Mouse (Mus musculus): ENCODE results near the gene Gucy2c. TPM values are rescaled to one million over a fixed set of nuclear protein-coding genes. Genes with fewer than 3 reads are reported as not detected.

The Gucy2c gene
- polyA plus RNA-seq, 2 experiments = 0.06 to 0.11 TPM

DNA sequence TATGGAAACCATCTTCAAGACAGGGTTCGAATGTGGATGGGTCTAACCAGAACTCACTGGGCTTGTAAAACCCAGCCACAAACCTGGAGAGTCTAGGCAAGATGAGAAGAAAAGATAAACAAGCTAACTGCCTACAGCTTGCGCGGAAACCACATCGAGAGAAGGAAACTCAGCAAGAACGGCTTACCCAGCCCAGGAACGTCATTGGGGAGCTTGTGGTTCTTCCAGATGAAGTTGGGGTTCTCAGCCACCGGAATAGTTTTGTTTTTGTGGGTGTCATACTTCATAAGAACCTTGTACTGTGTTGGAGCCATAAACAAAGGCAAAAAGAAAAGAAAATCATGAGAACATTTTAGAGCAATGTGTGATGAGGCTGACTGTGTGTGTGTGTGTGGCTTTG lies 37.8 kb downstream of the Gucy2c start:
- no peaks in the 10 kb centered on the region for H3K36me3 ChIP-seq (replicated peaks; ENCODE audit: control insufficient read depth, insufficient read depth, low read depth)
- no peak for DNase-seq (ENCODE audit: low read depth in 3 of 3, low spot score in 3 of 3)
- H3K27me3 ChIP-seq (ENCODE audit: control insufficient read depth, insufficient read depth, low read length) = no peaks in the 10 kb centered on the region
- H3K9ac ChIP-seq (replicated peaks) = no peak overlapping the region
- no peak overlapping the region for H3K4me2 ChIP-seq (ENCODE audit: low read depth)
- no peak for ATAC-seq (ENCODE audit: insufficient read depth)
- WGBS (ENCODE audit: insufficient replicate concordance) = 10% methylated on average over 7 of the region's 7 CpGs
- no peak for TF ChIP-seq EP300 (IDR thresholded peaks at IDR 0.05; ENCODE audit: low read depth)
- no peak for TF ChIP-seq CTCF (IDR thresholded peaks at IDR 0.05; ENCODE audit: low read depth)
- H3K27ac ChIP-seq = no peak overlapping the region
- H3K4me1 ChIP-seq (replicated peaks; ENCODE audit: control insufficient read depth in 2 of 2, insufficient read depth in 2 of 2, low read length in 1 of 2) = peaks cover 0 to 4% of the 10 kb centered on the region in 2 experiments; a peak in 1 of 4 replicates
- H3K9me3 ChIP-seq (ENCODE audit: control insufficient read depth, low read length) = no peaks in the 10 kb centered on the region
- no peak overlapping the region for H3K4me3 ChIP-seq (ENCODE audit: insufficient read depth in 1 of 2, low read depth in 2 of 2, low read length in 2 of 2)

DNA sequence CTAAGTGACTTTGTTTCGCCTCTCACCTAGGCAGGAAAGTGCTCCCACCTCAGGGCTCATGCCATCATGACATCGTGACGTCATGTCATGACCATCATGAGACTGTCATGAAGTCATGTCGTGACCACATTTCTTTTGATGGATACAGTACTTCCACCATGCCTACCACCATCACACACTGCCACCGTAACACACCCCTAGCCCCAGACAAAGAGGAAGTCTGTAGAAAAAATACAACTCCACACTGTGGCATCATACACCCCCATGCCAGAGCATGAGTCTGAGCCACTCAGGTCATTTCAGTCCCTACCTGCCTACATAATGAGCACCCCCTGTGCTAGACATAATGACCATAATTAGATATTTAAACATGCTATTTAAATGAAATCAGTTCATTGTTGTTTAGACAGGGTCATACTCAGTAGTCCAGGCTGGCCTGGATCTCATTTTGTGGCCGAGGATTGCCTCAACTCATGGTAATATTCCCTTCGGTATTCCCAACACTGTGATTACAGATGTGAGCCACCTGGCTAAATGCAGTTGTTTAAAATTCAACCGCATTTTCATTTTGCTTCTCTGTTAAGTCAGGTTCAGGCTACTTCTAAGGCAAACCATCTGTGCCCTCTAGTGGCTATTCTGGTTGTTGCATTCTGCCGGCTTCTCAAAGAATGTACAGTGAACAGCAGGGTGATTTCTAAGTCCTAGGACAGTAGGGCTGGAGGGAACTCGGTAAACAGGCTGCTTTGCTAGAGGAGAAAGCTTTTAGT lies 39.0 kb downstream of the Gucy2c start:
- peak; percentile 59 to 65 (median 65) for DNase-seq (ENCODE audit: low read depth in 3 of 3, low spot score in 3 of 3)
- 22% methylated on average over 10 of the region's 10 CpGs for WGBS (ENCODE audit: insufficient replicate concordance)
- Histone ChIP-seq H3K4me2 (ENCODE audit: low read depth) (no peak overlapping the region), H3K27me3 (ENCODE audit: control insufficient read depth, insufficient read depth, low read length) (no peaks in the 10 kb centered on the region), H3K27ac (no peak overlapping the region), H3K4me3 (ENCODE audit: insufficient read depth in 1 of 2, low read depth in 2 of 2, low read length in 2 of 2) (no peak overlapping the region), H3K4me1 (replicated peaks; ENCODE audit: control insufficient read depth in 2 of 2, insufficient read depth in 2 of 2, low read length in 1 of 2) (peaks cover 0 to 4% of the 10 kb centered on the region in 2 experiments; a peak in 1 of 4 replicates), H3K9me3 (ENCODE audit: control insufficient read depth, low read length) (no peaks in the 10 kb centered on the region), H3K9ac (replicated peaks) (no peak overlapping the region), H3K36me3 (replicated peaks; ENCODE audit: control insufficient read depth, insufficient read depth, low read depth) (no peaks in the 10 kb centered on the region)
- ATAC-seq (ENCODE audit: insufficient read depth) = no peak
- TF ChIP-seq EP300 (IDR thresholded peaks at IDR 0.05; ENCODE audit: low read depth) (no peak), CTCF (IDR thresholded peaks at IDR 0.05; ENCODE audit: low read depth) (peak; percentile 84)

DNA sequence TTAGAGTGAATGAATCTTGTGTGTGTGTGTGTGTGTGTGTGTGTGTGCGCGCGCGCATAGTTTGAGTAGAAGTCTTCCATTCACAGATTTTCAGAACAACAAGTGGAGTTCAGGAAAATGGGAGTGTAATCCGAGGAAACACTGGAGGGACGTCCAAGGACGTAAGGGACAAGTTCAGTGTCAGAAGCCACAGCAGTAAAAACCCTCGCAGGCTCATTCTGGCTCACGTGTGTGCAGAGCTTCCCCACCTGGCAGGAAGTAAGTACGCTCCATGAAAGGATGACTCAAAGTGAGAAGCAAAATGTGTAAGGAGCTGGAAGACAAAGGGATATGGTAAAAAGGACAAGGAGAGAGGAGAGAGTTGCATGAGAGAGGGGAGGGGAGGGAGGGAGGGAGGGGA lies 40.3 kb downstream of the Gucy2c start:
- no peak overlapping the region for H3K27ac ChIP-seq
- ATAC-seq (ENCODE audit: insufficient read depth) (no peak), DNase-seq (ENCODE audit: low read depth in 3 of 3, low spot score in 3 of 3) (no peak)
- H3K4me3 ChIP-seq (ENCODE audit: insufficient read depth in 1 of 2, low read depth in 2 of 2, low read length in 2 of 2) = no peak overlapping the region
- no peaks in the 10 kb centered on the region for H3K36me3 ChIP-seq (replicated peaks; ENCODE audit: control insufficient read depth, insufficient read depth, low read depth)
- no peak overlapping the region for H3K4me2 ChIP-seq (ENCODE audit: low read depth)
- H3K9ac ChIP-seq (replicated peaks) = no peak overlapping the region
- TF ChIP-seq CTCF (IDR thresholded peaks at IDR 0.05; ENCODE audit: low read depth) = no peak
- peaks cover 0 to 4% of the 10 kb centered on the region in 2 experiments; a peak in 1 of 4 replicates for H3K4me1 ChIP-seq (replicated peaks; ENCODE audit: control insufficient read depth in 2 of 2, insufficient read depth in 2 of 2, low read length in 1 of 2)
- no peaks in the 10 kb centered on the region for H3K9me3 ChIP-seq (ENCODE audit: control insufficient read depth, low read length)
- 65% methylated on average over 10 of the region's 10 CpGs for WGBS (ENCODE audit: insufficient replicate concordance)
- no peaks in the 10 kb centered on the region for H3K27me3 ChIP-seq (ENCODE audit: control insufficient read depth, insufficient read depth, low read length)

DNA sequence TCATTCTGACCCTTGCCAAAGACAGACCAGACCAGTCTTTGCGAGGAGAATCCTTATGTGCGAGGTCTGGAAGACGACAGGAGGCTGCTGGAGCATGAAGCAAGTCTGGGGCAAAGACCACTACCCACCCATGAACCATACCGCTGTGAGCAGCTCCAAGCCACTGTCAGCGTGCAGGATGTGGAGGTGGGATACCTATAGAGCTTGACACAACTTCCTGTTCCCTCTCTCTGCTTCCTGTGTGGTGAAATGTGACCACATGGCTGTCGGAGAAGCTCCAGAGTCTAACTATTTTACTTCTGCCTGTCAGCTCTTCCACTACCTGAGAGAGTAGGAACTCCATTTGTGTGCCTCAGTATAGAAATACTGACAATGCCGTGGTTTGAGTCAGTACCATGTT lies 45.8 kb downstream of the Gucy2c start:
- no peak for TF ChIP-seq CTCF (IDR thresholded peaks at IDR 0.05; ENCODE audit: low read depth)
- TF ChIP-seq EP300 (IDR thresholded peaks at IDR 0.05; ENCODE audit: low read depth) = no peak
- DNase-seq (ENCODE audit: low read depth in 3 of 3, low spot score in 3 of 3) (no peak), ATAC-seq (ENCODE audit: insufficient read depth) (no peak)
- no peak overlapping the region for H3K27ac ChIP-seq
- H3K4me2 ChIP-seq (ENCODE audit: low read depth) = no peak overlapping the region
- WGBS (ENCODE audit: insufficient replicate concordance) = 19% methylated on average over 7 of the region's 7 CpGs
- no peaks in the 10 kb centered on the region for H3K9me3 ChIP-seq (ENCODE audit: control insufficient read depth, low read length)
- no peaks in the 10 kb centered on the region for H3K4me1 ChIP-seq (replicated peaks; ENCODE audit: control insufficient read depth in 2 of 2, insufficient read depth in 2 of 2, low read length in 1 of 2)
- H3K36me3 ChIP-seq (replicated peaks; ENCODE audit: control insufficient read depth, insufficient read depth, low read depth) = no peaks in the 10 kb centered on the region
- no peaks in the 10 kb centered on the region for H3K27me3 ChIP-seq (ENCODE audit: control insufficient read depth, insufficient read depth, low read length)
- no peak overlapping the region for H3K9ac ChIP-seq (replicated peaks)
- no peak overlapping the region for H3K4me3 ChIP-seq (ENCODE audit: insufficient read depth in 1 of 2, low read depth in 2 of 2, low read length in 2 of 2)

DNA sequence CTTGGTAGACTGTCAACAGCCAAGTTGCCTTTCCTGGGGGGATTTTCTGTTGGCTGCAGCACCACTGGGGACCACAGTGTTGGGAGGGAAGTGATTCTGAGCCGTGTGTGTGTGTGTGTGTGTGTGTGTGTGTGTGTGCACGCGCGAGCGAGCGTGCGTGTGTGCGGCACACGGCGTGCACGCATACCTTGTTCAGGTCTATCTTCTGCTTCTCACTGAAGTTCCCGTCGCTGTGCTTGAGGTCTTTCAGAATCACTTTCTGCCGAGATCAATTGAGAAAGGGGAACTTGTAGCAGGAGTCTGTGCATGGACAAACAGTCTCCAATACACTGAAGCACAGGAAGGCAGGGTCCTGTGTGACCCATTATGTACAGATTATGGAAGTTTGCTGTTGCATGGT lies 53.4 kb downstream of the Gucy2c start:
- Histone ChIP-seq H3K27me3 (ENCODE audit: control insufficient read depth, insufficient read depth, low read length) (no peaks in the 10 kb centered on the region), H3K4me2 (ENCODE audit: low read depth) (no peak overlapping the region), H3K9me3 (ENCODE audit: control insufficient read depth, low read length) (no peaks in the 10 kb centered on the region), H3K4me1 (replicated peaks; ENCODE audit: control insufficient read depth in 2 of 2, insufficient read depth in 2 of 2, low read length in 1 of 2) (no peaks in the 10 kb centered on the region), H3K4me3 (ENCODE audit: insufficient read depth in 1 of 2, low read depth in 2 of 2, low read length in 2 of 2) (no peak overlapping the region), H3K27ac (no peak overlapping the region), H3K36me3 (replicated peaks; ENCODE audit: control insufficient read depth, insufficient read depth, low read depth) (no peaks in the 10 kb centered on the region), H3K9ac (replicated peaks) (no peak overlapping the region)
- ATAC-seq (ENCODE audit: insufficient read depth) (no peak), DNase-seq (ENCODE audit: low read depth in 3 of 3, low spot score in 3 of 3) (no peak)
- WGBS (ENCODE audit: insufficient replicate concordance) = 62% methylated on average over 14 of the region's 14 CpGs
- TF ChIP-seq EP300 (IDR thresholded peaks at IDR 0.05; ENCODE audit: low read depth) (no peak), CTCF (IDR thresholded peaks at IDR 0.05; ENCODE audit: low read depth) (no peak)

Measured in liver, embryonic 14.5 days (tissue).